Mouse (Mus musculus): Measurements from ENCODE around the gene Pprc1. TPM values are rescaled to one million over a fixed set of nuclear protein-coding genes. Genes with fewer than 3 reads are reported as not detected.
A peak's percentile ranks its signal among the peaks of the same experiment; 100 is the strongest.

Pprc1 gene
- polyA plus RNA-seq, 1 experiment from 2014 or later = 16.1 TPM

- Histone ChIP-seq H3K4me2 (no peak overlapping the region), H3K9ac (replicated peaks) (no peak overlapping the region), H3K9me3 (replicated peaks) (no peaks in the 10 kb centered on the region), H3K36me3 (peaks cover 49% of the 10 kb centered on the region), H3K4me1 (peaks cover 24% of the 10 kb centered on the region), H3K4me3 (replicated peaks) (no peak overlapping the region), H3K27me3 (replicated peaks) (no peaks in the 10 kb centered on the region), H3K27ac (replicated peaks) (no peak overlapping the region)
- no peak for ATAC-seq (ENCODE audit: low FRiP score)
- 90% methylated on average over 7 of the region's 7 CpGs for WGBS
These were observed 28.6 kb downstream of the Pprc1 start for GRCm38 (mm10) chr19:46073285-46073684.

- H3K4me2 ChIP-seq = no peak overlapping the region
- no peaks in the 10 kb centered on the region for H3K9me3 ChIP-seq (replicated peaks)
- no peak overlapping the region for H3K4me3 ChIP-seq (replicated peaks)
- ATAC-seq (ENCODE audit: low FRiP score) = no peak
- H3K36me3 ChIP-seq = peaks cover 46% of the 10 kb centered on the region
- H3K4me1 ChIP-seq = peaks cover 24% of the 10 kb centered on the region
- no peaks in the 10 kb centered on the region for H3K27me3 ChIP-seq (replicated peaks)
- no peak overlapping the region for H3K27ac ChIP-seq (replicated peaks)
- WGBS = 96% methylated on average over 5 of the region's 5 CpGs
- H3K9ac ChIP-seq (replicated peaks) = no peak overlapping the region
These were observed 29.6 kb downstream of the Pprc1 start for GRCm38 (mm10) chr19:46074266-46074665.

- Histone ChIP-seq H3K27me3 (replicated peaks) (no peaks in the 10 kb centered on the region), H3K4me2 (peak within 1 kb of the TSS; percentile 78), H3K4me1 (peaks cover 24% of the 10 kb centered on the region), H3K27ac (replicated peaks) (peak within 1 kb of the TSS; percentile 70), H3K36me3 (peaks cover 53% of the 10 kb centered on the region), H3K4me3 (replicated peaks) (peak within 1 kb of the TSS; percentile 94), H3K9ac (replicated peaks) (peak within 1 kb of the TSS; percentile 72), H3K9me3 (replicated peaks) (no peaks in the 10 kb centered on the region)
- under 1% methylated on average over 66 of the region's 66 CpGs for WGBS
- peak; percentile 96 for ATAC-seq (ENCODE audit: low FRiP score)
These were observed 31.2 kb downstream of the Pprc1 start, which contains the start of gene Nolc1 for GRCm38 (mm10) chr19:46075616-46076607. TSS of gene Nolc1 (plus strand) at chr19:46075863.

GRCm38 (mm10) chr19:46078535-46078934 lies 33.8 kb downstream of the Pprc1 start:
- Histone ChIP-seq H3K9ac (replicated peaks) (no peak overlapping the region), H3K9me3 (replicated peaks) (no peaks in the 10 kb centered on the region), H3K36me3 (peaks cover 54% of the 10 kb centered on the region), H3K27me3 (replicated peaks) (no peaks in the 10 kb centered on the region), H3K4me2 (no peak overlapping the region), H3K27ac (replicated peaks) (no peak overlapping the region), H3K4me1 (peaks cover 24% of the 10 kb centered on the region), H3K4me3 (replicated peaks) (no peak overlapping the region)
- no peak for ATAC-seq (ENCODE audit: low FRiP score)
- 63% methylated on average over 3 of the region's 3 CpGs for WGBS

GRCm38 (mm10) chr19:46085185-46085584 lies 40.5 kb downstream of the Pprc1 start:
- H3K27ac ChIP-seq (replicated peaks) = no peak overlapping the region
- no peaks in the 10 kb centered on the region for H3K27me3 ChIP-seq (replicated peaks)
- ATAC-seq (ENCODE audit: low FRiP score) = no peak
- no peak overlapping the region for H3K4me3 ChIP-seq (replicated peaks)
- no peaks in the 10 kb centered on the region for H3K4me1 ChIP-seq
- H3K36me3 ChIP-seq = peaks cover 55% of the 10 kb centered on the region
- no peak overlapping the region for H3K9ac ChIP-seq (replicated peaks)
- WGBS = 98% methylated on average over 8 of the region's 8 CpGs
- H3K9me3 ChIP-seq (replicated peaks) = no peaks in the 10 kb centered on the region
- no peak overlapping the region for H3K4me2 ChIP-seq

- ATAC-seq (ENCODE audit: low FRiP score) = no peak
- 55% methylated on average over 3 of the region's 3 CpGs for WGBS
- Histone ChIP-seq H3K27me3 (replicated peaks) (no peaks in the 10 kb centered on the region), H3K27ac (replicated peaks) (no peak overlapping the region), H3K9ac (replicated peaks) (no peak overlapping the region), H3K4me1 (no peaks in the 10 kb centered on the region), H3K4me3 (replicated peaks) (no peak overlapping the region), H3K9me3 (replicated peaks) (no peaks in the 10 kb centered on the region), H3K4me2 (no peak overlapping the region), H3K36me3 (peaks cover 43% of the 10 kb centered on the region)
These were observed 41.7 kb downstream of the Pprc1 start for GRCm38 (mm10) chr19:46086337-46086736.

- H3K9me3 ChIP-seq (replicated peaks) = no peaks in the 10 kb centered on the region
- peaks cover 28% of the 10 kb centered on the region for H3K36me3 ChIP-seq
- WGBS = 81% methylated on average over 7 of the region's 7 CpGs
- no peak overlapping the region for H3K4me2 ChIP-seq
- no peak overlapping the region for H3K9ac ChIP-seq (replicated peaks)
- no peaks in the 10 kb centered on the region for H3K27me3 ChIP-seq (replicated peaks)
- no peak overlapping the region for H3K27ac ChIP-seq (replicated peaks)
- H3K4me3 ChIP-seq (replicated peaks) = no peak overlapping the region
- no peaks in the 10 kb centered on the region for H3K4me1 ChIP-seq
- ATAC-seq (ENCODE audit: low FRiP score) = no peak
These were observed 43.2 kb downstream of the Pprc1 start for GRCm38 (mm10) chr19:46087871-46088270.

- Histone ChIP-seq H3K4me3 (replicated peaks) (no peak overlapping the region), H3K9ac (replicated peaks) (no peak overlapping the region), H3K4me1 (no peaks in the 10 kb centered on the region), H3K9me3 (replicated peaks) (no peaks in the 10 kb centered on the region), H3K27me3 (replicated peaks) (no peaks in the 10 kb centered on the region), H3K4me2 (no peak overlapping the region), H3K27ac (replicated peaks) (no peak overlapping the region), H3K36me3 (no peaks in the 10 kb centered on the region)
- ATAC-seq (ENCODE audit: low FRiP score) = no peak
- WGBS = 91% methylated on average over 4 of the region's 4 CpGs
These were observed 47.0 kb downstream of the Pprc1 start for GRCm38 (mm10) chr19:46091641-46092040.

- 93% methylated on average over 2 of the region's 2 CpGs for WGBS
- Histone ChIP-seq H3K4me3 (replicated peaks) (no peak overlapping the region), H3K4me2 (no peak overlapping the region), H3K27me3 (replicated peaks) (no peaks in the 10 kb centered on the region), H3K4me1 (no peaks in the 10 kb centered on the region), H3K27ac (replicated peaks) (no peak overlapping the region), H3K36me3 (no peaks in the 10 kb centered on the region), H3K9me3 (replicated peaks) (no peaks in the 10 kb centered on the region), H3K9ac (replicated peaks) (no peak overlapping the region)
- no peak for ATAC-seq (ENCODE audit: low FRiP score)
These were observed 49.5 kb downstream of the Pprc1 start for GRCm38 (mm10) chr19:46094144-46094543.

GRCm38 (mm10) chr19:46095291-46095690 lies 50.6 kb downstream of the Pprc1 start:
- Histone ChIP-seq H3K27me3 (replicated peaks) (no peaks in the 10 kb centered on the region), H3K27ac (replicated peaks) (no peak overlapping the region), H3K36me3 (no peaks in the 10 kb centered on the region), H3K4me2 (no peak overlapping the region), H3K4me1 (no peaks in the 10 kb centered on the region), H3K4me3 (replicated peaks) (no peak overlapping the region), H3K9me3 (replicated peaks) (no peaks in the 10 kb centered on the region), H3K9ac (replicated peaks) (no peak overlapping the region)
- no peak for ATAC-seq (ENCODE audit: low FRiP score)
- 96% methylated on average over 4 of the region's 4 CpGs for WGBS

- Histone ChIP-seq H3K4me3 (replicated peaks) (no peak overlapping the region), H3K27ac (replicated peaks) (no peak overlapping the region), H3K4me1 (no peaks in the 10 kb centered on the region), H3K36me3 (no peaks in the 10 kb centered on the region), H3K27me3 (replicated peaks) (no peaks in the 10 kb centered on the region), H3K9ac (replicated peaks) (no peak overlapping the region), H3K9me3 (replicated peaks) (no peaks in the 10 kb centered on the region), H3K4me2 (no peak overlapping the region)
- no peak for ATAC-seq (ENCODE audit: low FRiP score)
- WGBS = 87% methylated on average over 5 of the region's 5 CpGs
These were observed 51.7 kb downstream of the Pprc1 start for GRCm38 (mm10) chr19:46096396-46096795.

GRCm38 (mm10) chr19:46099561-46099960 lies 54.9 kb downstream of the Pprc1 start:
- H3K27ac ChIP-seq (replicated peaks) = no peak overlapping the region
- no peak overlapping the region for H3K4me2 ChIP-seq
- H3K27me3 ChIP-seq (replicated peaks) = no peaks in the 10 kb centered on the region
- H3K36me3 ChIP-seq = no peaks in the 10 kb centered on the region
- H3K9ac ChIP-seq (replicated peaks) = no peak overlapping the region
- H3K9me3 ChIP-seq (replicated peaks) = no peaks in the 10 kb centered on the region
- H3K4me1 ChIP-seq = no peaks in the 10 kb centered on the region
- WGBS = 94% methylated on average over 3 of the region's 3 CpGs
- ATAC-seq (ENCODE audit: low FRiP score) = no peak
- H3K4me3 ChIP-seq (replicated peaks) = no peak overlapping the region
